Mouse (Mus musculus) ES-Bruce4 (cell line): ENCODE results near the gene Myo15b. TPM values are rescaled to one million over a fixed set of nuclear protein-coding genes. Genes with fewer than 3 reads are reported as not detected.
A peak's percentile ranks its signal among the peaks of the same experiment; 100 is the strongest.

Experiments
- H3K27ac ChIP-seq: 2 replicates; pipeline ENCODE4 v1.5.1; 2012; ENCODE audit warnings: low read length, inconsistent platforms; ENCODE audit not compliant: insufficient read depth
- H3K27me3 ChIP-seq: 2 replicates; pipeline ENCODE4 v1.6.1; 2012; ENCODE audit warnings: mild to moderate bottlenecking, low read length, inconsistent platforms; ENCODE audit not compliant: control insufficient read depth, poor library complexity, insufficient read depth, severe bottlenecking
- H3K36me3 ChIP-seq: 2 replicates; pipeline ENCODE4 v1.6.1; 2012; ENCODE audit warnings: inconsistent platforms, mild to moderate bottlenecking, low read length, moderate library complexity; ENCODE audit not compliant: control insufficient read depth, poor library complexity, insufficient read depth, severe bottlenecking
- H3K4me1 ChIP-seq: one replicate; pipeline ENCODE4 v1.8.1; 2011; ENCODE audit warnings: low read length; ENCODE audit not compliant: control insufficient read depth, insufficient read depth
- H3K4me3 ChIP-seq: 2 replicates; pipeline ENCODE4 v1.5.1; 2011; ENCODE audit warnings: low read depth, mild to moderate bottlenecking, low read length
- H3K9ac ChIP-seq: 2 replicates; pipeline ENCODE4 v1.6.1; 2012; ENCODE audit warnings: low read depth, mild to moderate bottlenecking, inconsistent platforms; ENCODE audit not compliant: poor library complexity, severe bottlenecking
- H3K9me3 ChIP-seq: replicated peaks from 2 replicates; pipeline ENCODE4 v1.6.1; 2012; ENCODE audit warnings: mild to moderate bottlenecking, low read length, inconsistent platforms; ENCODE audit not compliant: control insufficient read depth, poor library complexity, insufficient read depth, severe bottlenecking
- CTCF ChIP-seq: IDR thresholded peaks from one replicate; pipeline ENCODE4 v1.8.1; 2011; ENCODE audit warnings: low read depth, low read length
- EP300 ChIP-seq: IDR thresholded peaks from 2 replicates; pipeline ENCODE4 v1.6.1; 2011; ENCODE audit warnings: low read depth, low read length; ENCODE audit not compliant: insufficient read depth
- POLR2A ChIP-seq: IDR thresholded peaks from one replicate; pipeline ENCODE4 v1.8.1; 2011; ENCODE audit warnings: low read length; ENCODE audit not compliant: insufficient read depth
- polyA plus RNA-seq: library from polyadenylated mRNA; stranded (reverse); fragments of >200 nt; gene quantifications from 2 replicates; pipeline ENCODE4 v1.2.4, GENCODE M21; 2011; ENCODE audit warnings: low read depth; ENCODE audit not compliant: missing spikeins, insufficient read depth, insufficient read length

Myo15b gene
- polyA plus RNA-seq, 1 experiment = 1.6 TPM

GRCm38 (mm10) chr11:115812533-115813420 lies 45.4 kb upstream of the Myo15b start:
- peaks cover 2% of the 10 kb centered on the region for H3K4me1 ChIP-seq

GRCm38 (mm10) chr11:115813507-115814296 lies 44.5 kb upstream of the Myo15b start, which contains the start of gene Caskin2:
TSS of gene Caskin2 (minus strand) at chr11:115813639.
- TF ChIP-seq EP300 = no peak
- peak; percentile 64 for TF ChIP-seq POLR2A
- TF ChIP-seq CTCF = peak; percentile 98
- peaks cover 2% of the 10 kb centered on the region; the same call in 1 of the 2 replicates for H3K36me3 ChIP-seq
- H3K9me3 ChIP-seq = no peaks in the 10 kb centered on the region
- H3K4me3 ChIP-seq = peak within 1 kb of the TSS; percentile 75
- no peak within 1 kb of the TSS for H3K27ac ChIP-seq
- peak within 1 kb of the TSS; percentile 93 for H3K9ac ChIP-seq
- no peaks in the 10 kb centered on the region for H3K27me3 ChIP-seq
- peaks cover 2% of the 10 kb centered on the region for H3K4me1 ChIP-seq

More at GRCm38 (mm10) chr11:115812533-115813420, 45.4 kb upstream of the Myo15b start:
- H3K4me3 ChIP-seq = peak overlapping the region; percentile 73
- H3K36me3 ChIP-seq = peaks cover 2% of the 10 kb centered on the region; the same call in 1 of the 2 replicates
- no peak overlapping the region for H3K27ac ChIP-seq
- peak overlapping the region; percentile 93 for H3K9ac ChIP-seq
- no peaks in the 10 kb centered on the region for H3K9me3 ChIP-seq
- no peak for TF ChIP-seq CTCF
- TF ChIP-seq POLR2A = no peak
- TF ChIP-seq EP300 = no peak
- no peaks in the 10 kb centered on the region for H3K27me3 ChIP-seq

- Histone ChIP-seq H3K27me3 (no peaks in the 10 kb centered on the region), H3K4me1 (no peaks in the 10 kb centered on the region), H3K4me3 (peak within 1 kb of the TSS; percentile 75), H3K27ac (no peak within 1 kb of the TSS), H3K9ac (peak within 1 kb of the TSS; percentile 93), H3K9me3 (no peaks in the 10 kb centered on the region), H3K36me3 (peaks cover 2% of the 10 kb centered on the region; the same call in 1 of the 2 replicates)
- TF ChIP-seq POLR2A (peak; percentile 48), CTCF (no peak), EP300 (0 out of 2 replicates have a peak, but pooled peaks have one; percentile 42)
These were observed 43.4 kb upstream of the Myo15b start, which contains the start of gene Tsen54 for GRCm38 (mm10) chr11:115814605-115815450. TSS of gene Tsen54 (plus strand) at chr11:115814724.

- H3K36me3 ChIP-seq = peaks cover 10% of the 10 kb centered on the region; the same call in 1 of the 2 replicates
These were observed 40.9 kb upstream of the Myo15b start for GRCm38 (mm10) chr11:115817331-115817730.

GRCm38 (mm10) chr11:115819915-115820623 lies 38.1 kb upstream of the Myo15b start:
- no peak overlapping the region for H3K9ac ChIP-seq
- H3K4me1 ChIP-seq = no peaks in the 10 kb centered on the region
- H3K9me3 ChIP-seq = no peaks in the 10 kb centered on the region
- TF ChIP-seq EP300 (no peak), POLR2A (no peak), CTCF (no peak)
- no peak overlapping the region for H3K4me3 ChIP-seq
- H3K36me3 ChIP-seq = peaks cover 10% of the 10 kb centered on the region; the same call in 1 of the 2 replicates
- no peak overlapping the region for H3K27ac ChIP-seq
- no peaks in the 10 kb centered on the region for H3K27me3 ChIP-seq

More at GRCm38 (mm10) chr11:115817331-115817730, 40.9 kb upstream of the Myo15b start:
- no peaks in the 10 kb centered on the region for H3K9me3 ChIP-seq
- H3K27me3 ChIP-seq = no peaks in the 10 kb centered on the region
- no peak overlapping the region for H3K9ac ChIP-seq
- TF ChIP-seq EP300 = no peak
- TF ChIP-seq CTCF = no peak
- no peak for TF ChIP-seq POLR2A
- H3K27ac ChIP-seq = no peak overlapping the region
- no peaks in the 10 kb centered on the region for H3K4me1 ChIP-seq
- H3K4me3 ChIP-seq = no peak overlapping the region
